Comparison of ENCODE assay signal across 7 mouse cellular contexts in genomic region chr11:120580871-120581331, GRCm38 (mm10). TPM values are rescaled to one million over a fixed set of nuclear protein-coding genes. Genes with fewer than 3 reads are reported as not detected.
DNase-seq lines count a peak whose midpoint lies in the region; ATAC-seq and TF ChIP-seq lines count a peak whose summit lies in the region.

No protein-coding gene starts in this region.

- dilution Hi-C loops in CH12.LX (cut with MboI; ENCODE audit: extremely low pct_ligation_motif_present, extremely low pct_unique_long_range_greater_than_20kb, low sequenced_read_pairs), result no loop called here

- in situ Hi-C loops in CH12.LX (cut with MboI; ENCODE audit: low pct_ligation_motif_present, low pct_unique_long_range_greater_than_20kb, low sequenced_read_pairs), result no loop called here

- H3K27me3 ChIP-seq in CH12.LX (replicated peaks), result no peaks in the 10 kb centered on the region
- H3K27me3 ChIP-seq in erythroblast, embryonic 14.5 days (ENCODE audit: control insufficient read depth), result no peaks in the 10 kb centered on the region
- H3K27me3 ChIP-seq in hindbrain, embryonic 14.5 days (ENCODE audit: control insufficient read depth, insufficient read depth, low read length), result no peaks in the 10 kb centered on the region
- H3K27me3 ChIP-seq in limb, embryonic 15.5 days, result no peaks in the 10 kb centered on the region
- no peaks in the 10 kb centered on the region for H3K27me3 ChIP-seq in midbrain, embryonic 15.5 days (replicated peaks)
- H3K27me3 ChIP-seq in stomach, postnatal 0 days (ENCODE audit: control insufficient read depth, insufficient read depth, low read length), result no peaks in the 10 kb centered on the region

- peak overlapping the region; percentile 95 for H3K4me2 ChIP-seq in CH12.LX (ENCODE audit: insufficient read depth, low read depth, poor library complexity, severe bottlenecking)
- H3K4me2 ChIP-seq in hindbrain, embryonic 14.5 days (replicated peaks), result peak overlapping the region; percentile 91
- H3K4me2 ChIP-seq in limb, embryonic 15.5 days, result peak overlapping the region; percentile 70
- H3K4me2 ChIP-seq in midbrain, embryonic 15.5 days, result peak overlapping the region; percentile 98
- peak overlapping the region; percentile 90 for H3K4me2 ChIP-seq in stomach, postnatal 0 days (replicated peaks; ENCODE audit: low read depth)

- ATAC-seq in hindbrain, embryonic 14.5 days (ENCODE audit: low FRiP score), result peak; percentile 13; the same call in 1 of the 2 replicates
- peak; percentile 41; the same call in 1 of the 2 replicates for ATAC-seq in limb, embryonic 15.5 days (ENCODE audit: insufficient number of reproducible peaks, low FRiP score, low TSS enrichment, low read depth)
- peak; percentile 44 for ATAC-seq in midbrain, embryonic 15.5 days (replicated peaks)
- ATAC-seq in stomach, postnatal 0 days (ENCODE audit: low FRiP score, low TSS enrichment), result peak; percentile 54

- no peak for TF ChIP-seq POLR2A in CH12.LX (IDR thresholded peaks at IDR 0.05; ENCODE audit: low read depth, low read length)

- no peak for TF ChIP-seq RAD21 in CH12.LX (IDR thresholded peaks at IDR 0.05; ENCODE audit: low read depth, low read length)

- H3K36me3 ChIP-seq in CH12.LX (replicated peaks in 1 of 2; ENCODE audit: control insufficient read depth in 1 of 2, insufficient read depth in 1 of 2, low read length in 1 of 2), result peaks cover 44 to 64% of the 10 kb centered on the region in 2 experiments
- peaks cover 53% of the 10 kb centered on the region for H3K36me3 ChIP-seq in erythroblast, embryonic 14.5 days (ENCODE audit: control insufficient read depth)
- peaks cover 48% of the 10 kb centered on the region for H3K36me3 ChIP-seq in hindbrain, embryonic 14.5 days (replicated peaks; ENCODE audit: control insufficient read depth, insufficient read depth)
- peaks cover 41% of the 10 kb centered on the region for H3K36me3 ChIP-seq in limb, embryonic 15.5 days
- peaks cover 28% of the 10 kb centered on the region for H3K36me3 ChIP-seq in midbrain, embryonic 15.5 days (replicated peaks)
- peaks cover 24% of the 10 kb centered on the region for H3K36me3 ChIP-seq in stomach, postnatal 0 days (ENCODE audit: control insufficient read depth, insufficient read depth, low read length)

- peak overlapping the region; percentile 93 for H3K9ac ChIP-seq in CH12.LX (ENCODE audit: insufficient read depth, low read depth)
- peak overlapping the region; percentile 80 for H3K9ac ChIP-seq in hindbrain, embryonic 14.5 days
- H3K9ac ChIP-seq in limb, embryonic 15.5 days, result peak overlapping the region; percentile 90
- H3K9ac ChIP-seq in midbrain, embryonic 15.5 days, result peak overlapping the region; percentile 92
- H3K9ac ChIP-seq in stomach, postnatal 0 days (ENCODE audit: low read length), result peak overlapping the region; percentile 92

- peak overlapping the region; percentile 27; the same call in 1 of the 2 replicates for H3K27ac ChIP-seq in CH12.LX (ENCODE audit: insufficient read depth, low read depth)
- peak overlapping the region; percentile 94 for H3K27ac ChIP-seq in hindbrain, embryonic 14.5 days
- H3K27ac ChIP-seq in limb, embryonic 15.5 days, result peak overlapping the region; percentile 95
- peak overlapping the region; percentile 95 for H3K27ac ChIP-seq in midbrain, embryonic 15.5 days
- peak overlapping the region; percentile 98 for H3K27ac ChIP-seq in stomach, postnatal 0 days (replicated peaks)

- H3K9me3 ChIP-seq in CH12.LX (replicated peaks; ENCODE audit: low read length), result peaks cover 4% of the 10 kb centered on the region
- peaks cover 3% of the 10 kb centered on the region; the same call in 1 of the 2 replicates for H3K9me3 ChIP-seq in erythroblast, embryonic 14.5 days (ENCODE audit: control insufficient read depth, low read length)
- H3K9me3 ChIP-seq in hindbrain, embryonic 14.5 days (ENCODE audit: control insufficient read depth, low read length), result no peaks in the 10 kb centered on the region
- H3K9me3 ChIP-seq in limb, embryonic 15.5 days, result no peaks in the 10 kb centered on the region
- H3K9me3 ChIP-seq in midbrain, embryonic 15.5 days, result no peaks in the 10 kb centered on the region
- no peaks in the 10 kb centered on the region for H3K9me3 ChIP-seq in stomach, postnatal 0 days (ENCODE audit: control insufficient read depth, low read length)

- TF ChIP-seq CTCF in CH12.LX (conservative IDR thresholded peaks at IDR 0.05 in 1 of 2, IDR thresholded peaks at IDR 0.05 in 1 of 2; ENCODE audit: low read depth in 2 of 2, low read length in 2 of 2), result no peak
- no peak for TF ChIP-seq CTCF in stomach, postnatal 0 days (IDR thresholded peaks at IDR 0.05; ENCODE audit: low read depth)

- peak overlapping the region; percentile 77 to 99 (median 85) for H3K4me3 ChIP-seq in CH12.LX (replicated peaks in 1 of 3; ENCODE audit: low read depth in 2 of 3, low read length in 2 of 3, poor library complexity in 1 of 3)
- H3K4me3 ChIP-seq in erythroblast, embryonic 14.5 days (replicated peaks), result peak overlapping the region; percentile 90
- peak overlapping the region; percentile 87 for H3K4me3 ChIP-seq in hindbrain, embryonic 14.5 days (replicated peaks; ENCODE audit: low read length)
- peak overlapping the region; percentile 83 for H3K4me3 ChIP-seq in limb, embryonic 15.5 days
- peak overlapping the region; percentile 90 for H3K4me3 ChIP-seq in midbrain, embryonic 15.5 days
- H3K4me3 ChIP-seq in stomach, postnatal 0 days (ENCODE audit: low read depth, low read length), result peak overlapping the region; percentile 85

- peaks cover 27% of the 10 kb centered on the region for H3K79me2 ChIP-seq in CH12.LX (replicated peaks; ENCODE audit: control insufficient read depth, extremely low read depth, insufficient read depth, poor library complexity, severe bottlenecking)

- no peak for DNase-seq in CH12.LX (ENCODE audit: extremely low read depth)
- peak; percentile 52 for DNase-seq in adrenal gland, postnatal 10 days
- peak; percentile 49 for DNase-seq in hindbrain, embryonic 14.5 days (ENCODE audit: low spot score)
- peak; percentile 70 for DNase-seq in stomach, postnatal 0 days (ENCODE audit: low spot score)

- under 1% methylated on average over 32 of the region's 44 CpGs for WGBS in hindbrain, embryonic 14.5 days
- WGBS in limb, embryonic 15.5 days, result under 1% methylated on average over 34 of the region's 44 CpGs
- WGBS in midbrain, embryonic 15.5 days, result under 1% methylated on average over 25 of the region's 44 CpGs
- WGBS in stomach, postnatal 0 days, result under 1% methylated on average over 31 of the region's 44 CpGs

- TF ChIP-seq EP300 in CH12.LX (IDR thresholded peaks at IDR 0.05; ENCODE audit: low read length), result no peak
- TF ChIP-seq EP300 in stomach, postnatal 0 days (optimal IDR thresholded peaks at IDR 0.05), result no peak

- peaks cover 11 to 53% of the 10 kb centered on the region in 2 experiments for H3K4me1 ChIP-seq in CH12.LX (ENCODE audit: control insufficient read depth in 1 of 2, insufficient read depth in 2 of 2)
- H3K4me1 ChIP-seq in erythroblast, embryonic 14.5 days (ENCODE audit: control insufficient read depth), result peaks cover 50% of the 10 kb centered on the region
- H3K4me1 ChIP-seq in hindbrain, embryonic 14.5 days (replicated peaks; ENCODE audit: control insufficient read depth, insufficient read depth, low read length), result peaks cover 18% of the 10 kb centered on the region
- peaks cover 33% of the 10 kb centered on the region for H3K4me1 ChIP-seq in limb, embryonic 15.5 days
- H3K4me1 ChIP-seq in midbrain, embryonic 15.5 days, result peaks cover 28% of the 10 kb centered on the region
- peaks cover 7% of the 10 kb centered on the region for H3K4me1 ChIP-seq in stomach, postnatal 0 days (replicated peaks; ENCODE audit: control insufficient read depth, insufficient read depth)

RNA-seq across cellular contexts. Expression of gene Arhgdia, which starts 0.5 kb away (rescaled TPM):
- 417 and 467 TPM in 2 replicates for total RNA-seq in CH12.LX (2012; rRNA removed)
- 126 and 172 TPM in 2 replicates for total RNA-seq in CH12.LX (2014; rRNA removed)
- 957 and 958 TPM in 2 replicates for polyA plus RNA-seq in CH12.LX (2012; ENCODE audit: insufficient read length, low read depth)
- 100 to 1,000 TPM; 281 to 286 TPM for total RNA-seq in adrenal gland, postnatal 10 days (2021)
- 52.3 and 59.5 TPM in 2 replicates for polyA plus RNA-seq in erythroblast, embryonic 14.5 days (2012)
- 435 and 490 TPM in 2 replicates for polyA plus RNA-seq in hindbrain, embryonic 14.5 days (2014; fragmentation: Nextera tagmentation; extraction: Ambion mirVana)
- polyA plus RNA-seq in limb, embryonic 15.5 days (2015; fragmentation: Nextera tagmentation; extraction: Ambion mirVana), result 581 and 641 TPM in 2 replicates
- 458 and 487 TPM in 2 replicates for polyA plus RNA-seq in midbrain, embryonic 15.5 days (2015; fragmentation: Nextera tagmentation; extraction: Ambion mirVana)
- 352 and 362 TPM in 2 replicates for polyA plus RNA-seq in stomach, postnatal 0 days (2015; fragmentation: Nextera tagmentation; extraction: Ambion mirVana)

RNA-seq across cellular contexts. Expression of gene P4hb, which starts 7.8 kb away (rescaled TPM):
- total RNA-seq in CH12.LX (2012; rRNA removed), result 531 and 594 TPM in 2 replicates
- 453 and 486 TPM in 2 replicates for total RNA-seq in CH12.LX (2014; rRNA removed)
- polyA plus RNA-seq in CH12.LX (2012; ENCODE audit: insufficient read length, low read depth), result 644 and 662 TPM in 2 replicates
- total RNA-seq in adrenal gland, postnatal 10 days (2021), result 100 to 1,000 TPM; 424 to 571 TPM
- 23.2 and 24.6 TPM in 2 replicates for polyA plus RNA-seq in erythroblast, embryonic 14.5 days (2012)
- polyA plus RNA-seq in hindbrain, embryonic 14.5 days (2014; fragmentation: Nextera tagmentation; extraction: Ambion mirVana), result 295 and 326 TPM in 2 replicates
- 1,021 and 1,099 TPM in 2 replicates for polyA plus RNA-seq in limb, embryonic 15.5 days (2015; fragmentation: Nextera tagmentation; extraction: Ambion mirVana)
- polyA plus RNA-seq in midbrain, embryonic 15.5 days (2015; fragmentation: Nextera tagmentation; extraction: Ambion mirVana), result 256 and 259 TPM in 2 replicates
- 858 and 892 TPM in 2 replicates for polyA plus RNA-seq in stomach, postnatal 0 days (2015; fragmentation: Nextera tagmentation; extraction: Ambion mirVana)

RNA-seq across cellular contexts. Expression of gene Alyref, which starts 17.3 kb away (rescaled TPM):
- 582 and 793 TPM in 2 replicates for total RNA-seq in CH12.LX (2012; rRNA removed)
- 358 and 361 TPM in 2 replicates for total RNA-seq in CH12.LX (2014; rRNA removed)
- polyA plus RNA-seq in CH12.LX (2012; ENCODE audit: insufficient read length, low read depth), result 444 and 451 TPM in 2 replicates
- total RNA-seq in adrenal gland, postnatal 10 days (2021), result 100 to 1,000 TPM; 112 to 114 TPM
- polyA plus RNA-seq in erythroblast, embryonic 14.5 days (2012), result 56.7 and 59.1 TPM in 2 replicates
- 237 and 252 TPM in 2 replicates for polyA plus RNA-seq in hindbrain, embryonic 14.5 days (2014; fragmentation: Nextera tagmentation; extraction: Ambion mirVana)
- 342 and 405 TPM in 2 replicates for polyA plus RNA-seq in limb, embryonic 15.5 days (2015; fragmentation: Nextera tagmentation; extraction: Ambion mirVana)
- polyA plus RNA-seq in midbrain, embryonic 15.5 days (2015; fragmentation: Nextera tagmentation; extraction: Ambion mirVana), result 225 and 233 TPM in 2 replicates
- polyA plus RNA-seq in stomach, postnatal 0 days (2015; fragmentation: Nextera tagmentation; extraction: Ambion mirVana), result 213 TPM in 2 replicates

RNA-seq across cellular contexts. Expression of gene Anapc11, which starts 17.3 kb away (rescaled TPM):
- 108 and 114 TPM in 2 replicates for total RNA-seq in CH12.LX (2012; rRNA removed)
- 51.7 and 57.0 TPM in 2 replicates for total RNA-seq in CH12.LX (2014; rRNA removed)
- polyA plus RNA-seq in CH12.LX (2012; ENCODE audit: insufficient read length, low read depth), result 142 and 145 TPM in 2 replicates
- 10 to 100 TPM; 73.1 to 86.4 TPM for total RNA-seq in adrenal gland, postnatal 10 days (2021)
- polyA plus RNA-seq in erythroblast, embryonic 14.5 days (2012), result 12.9 and 19.1 TPM in 2 replicates
- polyA plus RNA-seq in hindbrain, embryonic 14.5 days (2014; fragmentation: Nextera tagmentation; extraction: Ambion mirVana), result 227 and 229 TPM in 2 replicates
- 212 and 215 TPM in 2 replicates for polyA plus RNA-seq in limb, embryonic 15.5 days (2015; fragmentation: Nextera tagmentation; extraction: Ambion mirVana)
- 200 and 205 TPM in 2 replicates for polyA plus RNA-seq in midbrain, embryonic 15.5 days (2015; fragmentation: Nextera tagmentation; extraction: Ambion mirVana)
- polyA plus RNA-seq in stomach, postnatal 0 days (2015; fragmentation: Nextera tagmentation; extraction: Ambion mirVana), result 121 and 126 TPM in 2 replicates

RNA-seq across cellular contexts. Expression of gene Npb, which starts 27.4 kb away (rescaled TPM):
- total RNA-seq in CH12.LX (2012; rRNA removed), result 0.55 TPM in 1 of 2 replicates, not detected in the other
- not detected in 2 replicates for total RNA-seq in CH12.LX (2014; rRNA removed)
- 1.0 and 1.3 TPM in 2 replicates for polyA plus RNA-seq in CH12.LX (2012; ENCODE audit: insufficient read length, low read depth)
- 1 to 10 TPM; 1.0 to 1.3 TPM for total RNA-seq in adrenal gland, postnatal 10 days (2021)
- 0.46 TPM in 1 of 2 replicates, not detected in the other for polyA plus RNA-seq in erythroblast, embryonic 14.5 days (2012)
- 0.83 and 1.5 TPM in 2 replicates for polyA plus RNA-seq in hindbrain, embryonic 14.5 days (2014; fragmentation: Nextera tagmentation; extraction: Ambion mirVana)
- polyA plus RNA-seq in limb, embryonic 15.5 days (2015; fragmentation: Nextera tagmentation; extraction: Ambion mirVana), result 2.2 and 2.9 TPM in 2 replicates
- 0.59 and 1.3 TPM in 2 replicates for polyA plus RNA-seq in midbrain, embryonic 15.5 days (2015; fragmentation: Nextera tagmentation; extraction: Ambion mirVana)
- polyA plus RNA-seq in stomach, postnatal 0 days (2015; fragmentation: Nextera tagmentation; extraction: Ambion mirVana), result 20.4 and 20.9 TPM in 2 replicates

Comparison
In these comparisons a context has a peak if more than half of its experiments do, and no peak if none do; other contexts are left out.
1. H3K27ac ChIP-seq: peak in every context shown above with its lines; median percentile 98 in stomach, postnatal 0 days; 95 in limb, embryonic 15.5 days; 95 in midbrain, embryonic 15.5 days; 94 in hindbrain, embryonic 14.5 days; 27 in CH12.LX.
2. RNA of gene P4hb, which starts 7.8 kb away (polyA plus RNA-seq): 1,021 to 1,099 TPM in limb, embryonic 15.5 days, 858 to 892 TPM in stomach, postnatal 0 days, 644 to 662 TPM in CH12.LX, 295 to 326 TPM in hindbrain, embryonic 14.5 days and 256 to 259 TPM in midbrain, embryonic 15.5 days; 23.2 to 24.6 TPM in erythroblast, embryonic 14.5 days; every median in the first group is over 10 times any median in the second.
3. Peak in every context shown above with its lines, with median percentiles within 50 percentile points of each other: H3K4me2 ChIP-seq, H3K4me3 ChIP-seq, H3K9ac ChIP-seq and ATAC-seq.